Mouse (Mus musculus) urinary bladder, postnatal 25 days (tissue): ENCODE results near the gene Mipol1.
"Not testable (repeated sequence)": the region's sequence is repeated elsewhere in the genome, so short reads cannot be mapped to it uniquely, and the experiment has no call there.

Experiments used
- DNase-seq: peaks from one replicate; pipeline ENCODE4 v3.0.0; 2022; ENCODE audit warnings: low spot score

Mipol1 gene

DNA sequence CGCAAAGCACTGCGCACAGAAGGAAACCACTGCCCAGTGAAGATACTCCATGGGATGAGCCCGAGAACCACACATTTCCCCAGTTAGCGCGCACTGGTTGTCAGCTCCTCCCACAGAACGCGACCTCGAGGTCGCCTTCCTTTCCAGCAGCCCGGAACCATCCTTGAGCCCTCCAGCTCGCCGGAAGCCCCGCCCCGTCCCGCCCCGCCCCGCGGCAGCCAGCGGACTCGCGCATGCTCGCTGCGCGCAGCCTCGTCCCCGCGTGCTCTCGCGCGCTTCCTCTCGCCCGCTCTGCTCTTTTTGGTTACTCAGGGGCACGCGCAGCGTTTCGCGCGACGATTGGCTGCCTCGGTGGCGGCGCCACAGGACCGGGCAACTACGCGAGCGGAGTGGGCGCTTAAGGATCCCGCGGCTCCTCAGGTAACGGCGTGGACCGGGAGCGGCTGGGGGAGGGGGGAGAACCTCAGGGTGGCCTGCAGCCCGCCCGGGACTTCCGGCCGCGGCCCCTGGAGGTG is at the start of gene Mipol1, which contains the start of gene Prps1l3:
Mipol1 (plus strand) TSS at position 236 of the 515 bp plus-strand sequence.
Prps1l3 (plus strand) TSS at position 221 of the 515 bp plus-strand sequence.
- DNase-seq: peak; percentile 77

DNA sequence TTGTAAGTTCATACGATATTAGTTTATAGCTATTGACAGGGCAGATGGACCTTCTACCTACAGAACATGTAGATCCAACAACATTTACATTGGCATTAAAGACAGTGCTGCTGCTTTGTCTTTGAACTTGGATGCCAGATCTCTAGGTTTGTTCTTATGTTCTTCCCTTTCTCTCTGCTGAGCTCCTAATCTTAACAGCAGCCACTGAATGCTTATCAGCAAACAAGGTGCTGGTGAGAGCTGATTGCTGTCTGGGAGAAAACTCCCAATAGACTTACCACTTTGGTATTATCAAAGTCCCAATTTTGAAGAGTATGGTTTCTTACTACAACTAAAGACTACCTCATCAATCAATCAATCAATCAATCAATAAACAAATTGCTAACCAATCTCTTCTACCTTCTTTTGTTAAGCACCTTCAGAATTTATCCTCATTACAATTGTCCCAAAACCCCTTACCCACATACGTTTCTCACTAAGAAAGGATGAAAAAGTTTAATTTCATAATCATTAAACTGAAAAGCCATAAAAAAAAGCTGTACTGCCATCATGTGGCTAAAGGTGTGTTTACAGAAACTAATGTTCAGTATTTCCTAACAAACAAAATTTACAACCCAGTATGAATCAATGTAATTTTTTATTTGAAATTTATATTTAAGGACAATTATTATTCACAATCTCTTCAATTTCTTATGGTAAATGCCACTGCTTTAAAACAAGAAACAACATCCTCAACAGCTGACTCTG is 45.7 kb upstream of the Mipol1 start:
- no peak for DNase-seq

DNA sequence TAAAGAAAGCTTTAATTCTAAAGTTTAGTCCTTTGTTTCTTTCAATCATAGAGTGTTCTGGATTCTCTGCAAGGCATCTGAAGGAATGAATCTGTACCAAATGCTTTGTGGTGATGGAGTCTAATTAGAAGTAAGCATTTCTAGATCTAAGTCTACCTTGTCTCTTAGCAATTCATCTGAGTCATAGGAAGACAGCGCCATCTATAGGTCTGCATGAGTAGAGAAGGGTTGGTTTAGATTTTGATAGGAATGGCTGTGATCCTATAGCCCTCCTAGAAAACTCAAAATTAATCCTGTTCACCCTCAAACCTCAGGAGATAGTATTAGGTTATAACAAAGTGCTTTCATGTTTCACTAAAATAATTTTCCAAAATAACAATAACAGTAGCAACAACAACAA is 44.8 kb upstream of the Mipol1 start:
- no peak for DNase-seq

DNA sequence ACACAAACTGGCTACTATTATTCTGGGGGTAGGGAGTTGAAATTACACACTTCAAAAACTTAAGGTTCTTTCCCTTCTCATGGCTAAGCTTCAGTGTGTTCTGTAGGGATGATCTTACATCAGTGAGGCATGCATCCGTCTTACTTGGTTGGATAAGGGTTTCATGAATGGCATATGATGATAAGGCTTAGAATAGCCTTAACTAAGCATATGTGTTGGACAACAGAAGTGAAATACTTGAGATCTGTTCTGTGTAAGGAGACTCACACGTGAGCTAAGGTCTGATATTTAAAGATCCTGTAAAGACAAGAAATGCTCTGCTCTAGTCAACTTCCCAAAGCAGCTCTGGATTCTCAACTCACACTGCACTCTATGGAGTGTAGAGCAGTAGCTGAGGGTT is 44.1 kb upstream of the Mipol1 start:
- no peak for DNase-seq

DNA sequence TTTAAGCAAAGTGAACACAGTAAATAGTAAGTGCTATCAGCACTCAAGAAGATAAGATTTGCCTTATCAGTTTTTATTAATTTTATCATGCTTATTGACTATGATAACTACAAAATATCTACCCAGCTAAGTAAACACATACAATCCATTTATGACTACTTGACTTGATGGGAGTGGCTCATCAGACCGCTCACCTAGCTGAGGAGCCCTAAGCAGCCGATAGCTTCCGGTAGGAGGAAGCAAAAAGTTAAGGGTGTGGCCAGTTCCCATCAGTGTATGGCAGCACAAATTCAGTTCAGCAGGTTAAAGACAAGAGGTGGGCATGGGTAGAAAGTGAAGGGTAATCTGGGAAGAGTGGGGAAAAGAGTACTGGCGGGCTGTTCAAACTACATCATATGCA is 43.2 kb upstream of the Mipol1 start:
- DNase-seq: no peak

DNA sequence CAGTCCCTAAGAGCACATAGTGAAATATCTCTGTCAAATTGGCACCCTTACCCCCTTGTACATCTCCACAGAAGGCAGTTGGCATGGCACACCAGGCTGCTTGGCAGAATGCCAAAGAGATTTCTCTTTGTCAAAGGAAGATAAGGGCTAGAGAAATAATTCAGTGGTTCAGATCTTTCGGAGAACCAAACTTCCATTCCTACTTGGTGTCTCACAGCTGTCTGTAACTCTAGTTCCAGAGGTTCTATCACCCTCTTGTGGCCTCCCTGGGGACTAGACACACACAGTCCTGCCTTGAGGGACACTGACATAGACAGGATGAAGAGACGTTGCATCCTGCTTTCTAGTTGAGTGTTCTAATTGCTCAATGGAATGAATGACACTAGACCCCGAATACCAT is 35.6 kb upstream of the Mipol1 start:
- DNase-seq: no peak

DNA sequence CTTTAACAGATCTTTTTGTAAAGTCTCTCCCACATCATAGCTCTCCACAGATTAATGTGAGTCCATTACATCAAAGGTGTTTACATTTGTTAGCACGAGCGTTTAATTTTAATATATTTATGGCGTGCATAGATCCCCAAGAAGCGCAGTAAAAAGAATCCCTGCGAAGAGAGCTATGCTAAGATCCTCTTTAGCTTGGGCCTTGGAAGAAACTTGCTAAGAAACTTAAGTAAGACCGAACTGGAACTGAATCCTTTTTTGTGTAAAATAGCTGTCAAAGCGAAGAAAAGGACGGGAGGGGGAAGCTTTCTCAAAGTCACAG is 34.0 kb upstream of the Mipol1 start:
- DNase-seq: no peak

DNA sequence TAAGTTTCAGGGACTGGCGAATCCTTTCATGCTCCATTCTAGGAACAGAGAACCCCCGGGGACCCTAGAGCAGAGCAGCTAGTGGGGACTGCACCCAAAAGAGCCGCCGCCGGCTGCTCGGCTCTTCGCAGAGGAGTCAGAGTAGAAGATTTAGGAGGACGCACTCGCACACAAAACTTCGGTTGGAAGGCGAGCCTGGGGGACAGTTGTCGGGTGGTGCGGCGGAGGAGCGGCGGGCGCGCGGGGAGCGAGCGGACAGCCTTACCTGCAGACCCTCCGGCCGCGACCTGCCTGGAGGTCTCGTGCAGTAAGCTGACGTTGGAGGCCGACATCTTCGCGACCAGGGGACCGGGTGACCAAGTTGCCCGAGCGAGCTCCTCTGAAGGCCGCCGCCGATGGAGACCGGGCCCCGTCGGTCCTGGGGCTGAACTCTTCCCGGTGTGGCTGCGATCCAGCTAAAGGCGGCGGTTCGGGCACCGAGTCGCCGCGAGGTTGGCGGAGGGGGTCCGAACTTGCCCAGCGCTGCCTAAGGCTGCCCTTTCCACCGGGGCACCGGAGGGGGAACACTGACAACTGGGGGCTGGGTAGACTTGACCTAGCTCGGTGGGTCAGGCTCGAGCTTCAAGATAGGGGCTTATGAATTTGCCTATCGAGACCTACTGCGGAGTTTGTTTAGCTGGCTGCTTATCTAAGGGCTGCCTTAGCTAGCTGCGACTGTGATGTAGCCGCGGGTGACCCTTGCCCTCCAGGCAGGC is 33.4 kb upstream of the Mipol1 start:
- peak; percentile 27 for DNase-seq

DNA sequence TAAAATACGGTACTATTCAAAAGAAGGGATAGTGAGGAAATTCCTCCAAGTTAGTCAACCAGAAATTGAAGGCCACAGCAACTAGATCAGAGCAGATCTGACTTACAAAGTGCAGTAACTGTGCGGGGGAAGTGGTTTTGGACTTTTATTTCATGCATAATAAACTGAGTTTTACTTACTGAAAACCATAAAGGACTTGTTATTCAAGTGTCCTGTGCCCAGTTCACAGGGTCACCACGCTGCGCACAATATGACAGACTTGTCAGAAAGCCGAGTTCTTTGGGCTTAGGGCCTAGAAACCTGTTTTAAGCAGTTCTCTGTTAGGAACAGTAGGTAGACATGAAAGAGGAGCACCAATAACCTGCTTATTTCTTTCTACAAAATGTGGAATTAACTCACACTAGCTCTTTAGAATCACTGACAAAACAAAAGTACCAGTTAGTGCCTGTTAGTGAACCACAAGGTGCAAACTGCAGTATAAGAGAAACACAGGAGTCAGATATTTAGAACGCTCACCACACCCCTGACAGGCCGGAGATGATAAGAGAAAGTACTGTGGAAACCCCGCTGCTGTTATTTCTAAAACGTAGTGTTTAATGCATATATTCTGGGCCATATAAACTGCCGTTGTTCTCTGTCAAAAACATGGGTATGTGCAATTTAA is 32.7 kb upstream of the Mipol1 start, which contains the start of gene Slc25a21:
Slc25a21 (minus strand) TSS at position 110 of the 664 bp plus-strand sequence.
- no peak for DNase-seq

DNA sequence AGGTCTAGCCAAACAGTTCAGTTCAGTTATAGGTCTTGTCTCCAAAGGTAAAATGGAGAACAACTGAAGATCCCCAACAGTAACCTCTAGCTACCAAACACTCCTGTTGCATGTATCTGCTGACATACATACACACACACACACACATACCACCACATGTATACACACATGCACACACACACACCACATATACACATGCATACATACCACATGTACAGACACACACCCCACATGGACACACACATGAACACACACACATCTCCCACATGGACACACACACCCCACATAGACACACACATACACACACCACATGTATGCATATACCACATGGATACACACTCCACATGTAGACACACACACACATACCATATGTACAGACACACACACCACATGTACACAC is 32.0 kb upstream of the Mipol1 start:
- no peak for DNase-seq

DNA sequence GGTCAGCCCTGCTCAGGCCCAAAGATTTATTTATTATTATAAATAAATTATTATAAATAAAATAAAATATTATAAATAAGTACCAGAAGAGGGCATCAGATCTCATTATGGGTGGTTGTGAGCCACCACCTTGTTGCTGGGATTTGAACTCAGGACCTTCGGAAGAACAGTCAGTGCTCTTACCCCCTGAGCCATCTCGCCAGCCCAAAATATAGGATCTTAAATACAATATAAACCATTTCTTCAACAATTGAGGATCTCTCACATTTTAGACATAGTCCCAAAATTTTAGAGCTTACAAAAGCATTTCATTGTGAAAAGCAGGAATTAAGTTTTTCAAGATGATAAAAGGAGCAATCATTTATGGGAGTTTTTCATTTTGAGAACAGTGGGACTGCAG is 30.8 kb upstream of the Mipol1 start:
- DNase-seq: no peak

DNA sequence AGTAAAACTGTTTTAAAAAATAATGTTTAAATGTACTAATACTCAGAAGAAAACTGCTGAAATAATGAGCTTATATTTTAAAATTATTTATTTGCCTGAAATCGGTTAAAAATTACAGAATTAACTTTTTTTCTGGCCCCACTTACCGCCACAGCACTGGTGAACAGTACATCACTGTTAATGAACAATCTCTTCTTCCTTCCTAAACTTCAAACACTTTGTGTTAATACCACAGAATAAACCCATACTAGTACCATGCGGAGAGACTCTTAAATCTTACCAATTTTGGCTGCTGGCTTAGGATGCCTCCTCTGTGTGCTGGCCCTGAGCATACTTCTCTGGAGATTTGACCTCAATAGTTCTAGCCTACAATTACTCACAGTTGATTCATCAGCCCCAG is 28.3 kb upstream of the Mipol1 start:
- DNase-seq: no peak

DNA sequence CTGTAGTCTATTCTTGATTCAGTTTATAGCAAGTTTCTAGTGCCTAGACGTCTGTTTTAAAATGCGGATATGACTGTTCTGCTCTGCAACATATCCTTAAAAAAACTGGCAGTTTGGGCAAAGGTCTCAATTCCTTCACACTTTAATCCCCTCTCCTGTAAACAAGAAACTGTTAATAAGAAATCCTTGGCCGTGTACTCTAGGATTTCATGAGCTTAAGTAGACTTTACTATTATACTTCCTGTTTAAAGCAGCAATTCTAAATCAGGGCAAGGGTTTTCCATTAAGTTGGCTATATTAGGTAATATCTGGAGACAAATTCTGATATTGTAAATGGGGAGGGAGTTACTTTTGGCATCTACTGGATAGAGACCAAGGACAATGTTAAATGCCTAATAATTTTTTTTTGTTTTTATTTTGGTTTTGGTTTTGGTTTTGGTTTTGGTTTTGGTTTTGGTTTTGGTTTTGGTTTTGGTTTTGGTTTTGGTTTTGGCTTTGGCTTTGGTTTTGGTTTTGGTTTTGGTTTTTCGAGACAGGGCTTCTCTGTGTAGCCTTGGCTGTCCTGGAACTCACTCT is 25.9 kb upstream of the Mipol1 start:
- DNase-seq: no peak

DNA sequence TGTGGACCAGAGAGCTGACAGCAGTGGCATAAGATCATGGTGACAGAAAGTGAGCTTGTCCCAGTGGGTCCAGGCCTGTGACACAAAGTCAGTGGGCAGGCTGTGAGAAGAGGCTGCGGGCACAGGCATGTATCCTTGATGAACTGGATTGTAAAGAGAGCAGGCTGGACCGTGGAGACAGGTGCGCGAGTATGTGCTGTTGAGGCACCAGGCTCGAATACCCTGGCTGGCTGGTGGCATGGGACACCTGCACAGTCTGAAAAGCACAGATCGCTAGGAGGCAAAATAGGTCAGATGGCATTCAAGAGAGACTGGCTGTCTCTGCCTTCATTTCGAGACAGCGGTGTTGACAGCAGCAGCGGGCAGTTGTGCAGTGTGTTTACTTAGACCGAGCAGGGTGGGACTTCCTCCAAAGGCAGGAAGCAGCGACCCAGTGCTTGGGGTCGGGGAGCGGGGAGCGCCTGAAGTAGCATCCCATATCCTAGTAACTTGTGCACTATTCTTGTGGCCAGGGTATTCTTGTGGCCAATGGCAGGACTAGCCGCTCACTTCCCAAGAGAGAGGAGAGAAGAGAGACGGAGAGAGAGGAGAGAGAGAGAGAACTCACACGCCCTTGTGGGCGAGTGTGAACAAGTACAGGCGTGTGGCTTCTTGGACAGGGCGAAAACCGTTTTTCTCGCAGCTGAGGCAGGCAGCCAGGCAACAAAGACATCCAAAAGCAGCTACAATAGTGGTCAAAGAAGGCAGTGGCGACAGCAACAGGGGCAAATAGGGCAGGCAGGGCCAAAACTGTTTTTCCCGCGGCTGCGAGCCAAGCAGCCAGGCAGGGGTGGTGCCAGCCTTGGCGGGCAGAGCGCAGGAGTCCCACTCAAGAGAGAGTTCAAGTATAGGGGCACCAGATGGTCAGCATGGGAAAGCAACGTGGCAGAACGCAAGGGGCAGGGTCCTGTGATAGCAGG is 18.6 kb upstream of the Mipol1 start:
- peak; percentile 28 for DNase-seq

DNA sequence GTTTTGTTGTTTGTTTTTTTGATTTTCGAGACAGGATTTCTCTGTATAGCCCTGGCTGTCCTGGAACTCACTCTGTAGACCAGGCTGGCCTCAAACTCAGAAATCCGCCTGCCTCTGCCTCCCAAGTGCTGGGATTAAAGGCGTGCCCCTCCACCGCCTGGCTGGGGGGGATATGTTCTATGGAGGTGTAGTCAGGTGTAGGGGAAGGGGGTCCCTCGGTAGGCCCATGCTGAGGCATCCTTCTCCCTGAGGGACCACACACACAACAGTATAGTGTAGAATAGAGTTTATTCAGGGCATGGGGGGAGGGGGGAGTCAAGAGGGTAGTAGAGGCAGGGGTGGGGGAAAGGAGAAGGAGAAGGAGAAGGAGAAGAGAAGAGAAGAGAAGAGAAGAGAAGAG is 17.8 kb upstream of the Mipol1 start:
- DNase-seq: not testable (repeated sequence)

DNA sequence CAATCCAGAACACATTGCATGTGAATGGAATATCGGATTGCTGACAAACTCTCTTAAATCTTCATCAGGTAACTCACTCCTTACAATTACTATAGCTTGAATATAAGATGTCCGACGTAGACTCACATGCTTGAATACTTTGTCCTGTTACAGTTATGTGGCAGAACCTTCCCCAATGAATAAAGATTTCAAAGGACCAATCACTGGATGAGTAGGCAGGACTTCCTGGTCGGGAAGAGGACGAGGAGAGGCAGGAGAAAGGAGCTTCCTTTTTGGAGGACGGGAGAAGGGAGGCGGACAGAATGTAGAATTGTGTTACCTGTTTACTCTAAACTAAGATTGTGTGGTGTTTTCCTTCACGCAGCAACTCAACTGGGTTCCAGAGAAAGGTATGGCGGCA is 3.8 kb upstream of the Mipol1 start:
- no peak for DNase-seq

DNA sequence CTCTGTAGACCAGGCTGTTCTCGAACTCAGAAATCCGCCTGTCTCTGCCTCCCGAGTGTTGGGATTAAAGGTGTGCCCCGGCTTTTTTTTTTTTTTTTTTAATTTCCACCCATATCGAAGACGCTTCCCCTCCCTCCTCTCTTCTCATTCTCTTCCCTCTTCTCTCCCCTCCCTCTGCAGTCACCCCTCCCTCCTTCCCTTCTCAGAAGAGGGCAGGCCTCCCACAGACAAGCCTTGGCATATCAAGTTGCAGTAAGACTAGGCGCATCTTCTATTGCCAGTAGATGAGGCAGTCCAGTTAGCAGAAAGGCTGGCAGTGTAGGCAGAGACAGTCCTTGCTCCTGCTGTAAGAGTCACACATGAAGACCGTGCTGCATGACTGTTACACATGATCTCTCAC is 2.5 kb upstream of the Mipol1 start:
- no peak for DNase-seq

DNA sequence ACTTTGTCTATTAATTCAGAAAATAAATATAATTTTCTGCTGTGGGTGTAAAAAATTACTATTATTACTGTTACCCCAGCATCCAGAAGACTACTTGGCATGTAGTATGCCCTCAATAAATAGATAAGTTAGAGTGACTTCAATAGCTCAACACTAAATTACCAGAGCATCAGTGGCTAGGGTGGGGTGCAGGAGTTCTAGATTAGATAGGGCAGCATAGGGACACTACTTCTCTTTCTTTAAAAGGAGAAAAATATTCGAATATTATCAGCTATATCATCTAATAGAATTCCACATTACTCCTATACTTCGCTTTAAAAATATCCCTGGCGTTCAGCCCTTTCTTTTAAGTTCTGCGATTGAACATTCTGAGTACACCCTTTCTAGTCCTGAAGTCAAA is 524 bp upstream of the Mipol1 start:
- no peak for DNase-seq

DNA sequence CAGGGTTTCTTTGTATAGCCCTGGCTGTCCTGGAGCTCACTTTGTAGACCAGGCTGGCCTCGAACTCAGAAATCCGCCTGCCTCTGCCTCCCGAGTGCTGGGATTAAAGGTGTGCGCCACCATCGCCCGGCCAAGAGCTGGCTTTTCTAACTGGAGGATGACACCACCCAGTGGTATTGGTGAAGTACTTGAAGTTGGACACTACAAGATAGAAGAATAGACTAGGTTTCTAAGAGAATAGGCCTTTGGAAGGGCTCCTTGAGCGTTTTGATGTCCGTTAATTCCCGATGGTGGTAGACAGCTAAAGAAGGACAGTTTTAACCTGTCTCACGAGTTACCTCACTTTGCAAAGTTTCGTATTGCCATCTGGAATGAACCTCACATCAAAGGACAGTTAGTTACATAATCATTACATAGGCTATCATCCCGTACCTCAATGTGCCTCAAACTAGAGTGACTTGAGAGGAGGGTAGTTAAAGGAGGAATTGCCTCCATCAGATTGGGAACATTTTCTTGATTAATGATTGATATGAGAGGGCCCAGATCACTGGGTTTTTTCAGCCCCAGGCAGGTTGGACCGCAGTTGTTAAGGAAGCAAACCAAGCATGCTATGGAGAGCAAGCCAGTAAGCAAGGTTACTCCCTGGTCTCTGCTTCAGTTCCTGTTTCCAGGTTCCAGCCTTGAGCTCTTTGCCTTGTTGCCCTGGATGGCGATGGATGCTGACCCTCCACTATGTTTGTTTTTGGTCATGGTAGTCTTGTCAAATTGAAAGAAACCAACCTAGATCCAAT is 1.1 kb downstream of the Mipol1 start:
- no peak for DNase-seq

DNA sequence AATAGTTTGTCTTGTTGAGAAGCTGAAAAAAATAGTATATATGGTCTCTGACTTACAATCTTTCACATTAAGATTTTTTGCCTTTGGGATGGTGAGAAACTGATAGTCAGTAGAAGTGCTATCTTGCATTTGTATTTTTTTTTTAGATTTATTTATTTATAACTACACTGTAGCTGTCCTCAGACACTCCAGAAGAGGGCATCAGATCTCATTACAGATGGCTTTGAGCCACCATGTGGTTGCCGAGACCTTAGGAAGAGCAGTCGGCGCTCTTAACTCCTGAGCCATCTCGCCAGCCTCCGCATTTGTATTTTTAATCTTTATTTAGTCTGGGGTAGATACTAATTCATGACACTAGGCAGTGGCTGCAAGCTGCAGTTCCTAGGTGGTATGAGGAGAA is 3.2 kb downstream of the Mipol1 start:
- no peak for DNase-seq
